Mouse (Mus musculus) MEL-GATA-1-ER (cell line): ENCODE data around the gene Ddx54.
A peak's percentile ranks its signal among the peaks of the same experiment; 100 is the strongest.

ENCODE experiments used
- DNase-seq: peaks from one replicate; pipeline ENCODE4 v3.0.0-alpha.2; 2012; ENCODE audit warnings: low read depth; ENCODE audit errors: extremely low read depth

Ddx54 gene

GRCm38 (mm10) chr5:120609246-120609775 lies 3.2 kb upstream of the Ddx54 start:
- DNase-seq = no peak

GRCm38 (mm10) chr5:120610906-120611305 lies 1.6 kb upstream of the Ddx54 start:
- DNase-seq = no peak

DNA sequence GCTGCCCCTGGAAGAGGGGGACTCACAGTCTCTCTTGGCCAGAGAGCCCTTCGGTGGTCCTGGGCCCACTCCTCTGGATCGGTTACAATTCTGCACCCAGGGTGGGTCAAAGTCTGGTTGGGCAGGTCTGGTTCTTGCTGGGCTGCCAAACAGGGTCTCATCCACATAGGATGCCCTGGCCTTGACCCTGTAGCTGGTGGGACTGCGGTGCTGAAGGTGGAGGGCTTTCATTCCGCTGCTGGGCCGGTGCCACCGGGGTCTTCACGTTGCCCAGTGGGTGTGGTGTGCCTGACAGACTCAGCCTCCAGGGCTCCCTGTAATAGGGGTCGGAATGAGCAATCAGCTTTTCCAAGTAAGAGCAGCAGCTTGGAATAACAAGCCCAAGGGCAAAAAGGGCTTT lies 1.1 kb upstream of the Ddx54 start:
- no peak for DNase-seq

GRCm38 (mm10) chr5:120612822-120613604 lies 474 bp downstream of the Ddx54 start:
- DNase-seq = peak; percentile 95

DNA sequence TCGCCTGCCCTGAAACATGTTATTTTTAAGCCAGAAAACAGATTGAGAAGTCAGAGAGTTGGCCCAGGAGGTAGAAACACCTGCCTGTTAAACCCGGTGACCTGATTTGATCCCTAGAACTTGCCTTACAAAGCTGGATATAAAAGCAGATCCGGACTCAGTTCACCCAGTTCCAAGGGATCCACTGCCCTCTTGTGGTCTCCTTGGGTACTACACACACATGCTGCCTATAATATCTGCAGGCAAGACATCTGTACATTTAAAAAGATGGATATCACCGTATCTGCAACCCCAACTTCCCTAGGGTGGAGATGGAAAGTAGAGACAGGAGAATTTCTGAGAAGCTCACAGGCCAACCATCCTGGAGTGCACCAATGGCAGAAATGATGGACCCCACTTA lies 3.4 kb downstream of the Ddx54 start:
- DNase-seq = no peak

DNA sequence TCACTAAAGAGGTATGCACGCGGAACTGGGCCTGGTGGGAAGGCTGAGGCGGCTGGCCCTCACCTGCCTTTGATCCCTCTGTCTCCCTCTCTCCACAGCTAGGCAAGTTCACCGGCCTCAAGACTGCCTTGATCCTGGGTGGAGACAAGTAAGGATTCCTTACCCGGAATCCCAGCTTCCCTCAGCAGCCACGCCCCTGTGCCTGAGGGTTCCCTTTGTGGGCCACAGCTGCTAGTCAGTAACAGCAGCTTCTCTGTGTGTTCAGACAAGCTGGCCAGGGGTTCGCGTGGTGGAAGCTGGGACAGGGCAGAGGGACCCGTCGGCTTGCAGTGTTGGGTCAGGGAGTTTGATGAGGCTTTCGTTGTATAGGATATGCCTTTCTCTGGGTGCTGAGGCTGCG lies 6.2 kb downstream of the Ddx54 start:
- no peak for DNase-seq

- DNase-seq = no peak
These were observed 6.7 kb downstream of the Ddx54 start for GRCm38 (mm10) chr5:120619201-120619600.

GRCm38 (mm10) chr5:120620375-120621077 lies 8.0 kb downstream of the Ddx54 start:
- no peak for DNase-seq

- DNase-seq = no peak
These were observed 8.7 kb downstream of the Ddx54 start for GRCm38 (mm10) chr5:120621078-120621765.

DNA sequence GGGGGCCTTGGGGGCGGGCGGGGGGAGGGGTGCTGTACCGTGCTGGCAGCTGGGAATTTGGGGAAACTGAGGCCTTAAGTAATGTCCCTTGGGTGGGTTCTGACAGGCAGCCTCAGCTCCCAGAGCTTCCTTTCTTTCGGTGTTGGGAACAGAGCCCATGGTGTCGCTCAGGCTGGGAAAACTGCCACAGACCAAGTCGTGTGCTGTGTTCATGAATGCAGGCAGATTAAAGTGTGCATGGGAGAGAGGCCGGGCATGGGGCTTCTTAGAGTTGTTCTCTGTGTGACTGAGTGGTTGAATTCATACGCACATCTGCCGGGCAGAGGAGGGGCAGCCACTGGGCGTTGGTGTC lies 9.3 kb downstream of the Ddx54 start:
- DNase-seq = no peak

GRCm38 (mm10) chr5:120622198-120622851 lies 9.8 kb downstream of the Ddx54 start:
- no peak for DNase-seq

DNA sequence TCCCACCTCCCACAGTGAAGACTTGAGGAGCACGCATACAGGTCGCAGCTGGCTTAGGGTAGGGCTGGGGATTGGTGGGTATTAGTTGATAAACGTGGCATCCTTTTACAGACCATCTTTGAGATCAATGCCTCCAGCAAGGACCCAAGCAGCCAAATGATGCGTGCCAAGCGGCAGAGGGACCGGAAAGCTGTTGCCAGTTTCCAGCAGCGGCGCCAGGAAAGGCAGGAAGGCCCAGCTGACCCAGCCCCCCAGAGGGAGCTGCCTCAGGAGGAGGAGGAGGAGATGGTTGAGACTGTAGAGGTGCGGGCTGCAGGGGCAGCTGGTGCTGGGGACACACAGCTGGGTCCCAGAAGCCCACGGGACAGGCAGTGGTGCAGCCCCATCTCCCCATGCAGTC lies 11.9 kb downstream of the Ddx54 start:
- DNase-seq = no peak

DNA sequence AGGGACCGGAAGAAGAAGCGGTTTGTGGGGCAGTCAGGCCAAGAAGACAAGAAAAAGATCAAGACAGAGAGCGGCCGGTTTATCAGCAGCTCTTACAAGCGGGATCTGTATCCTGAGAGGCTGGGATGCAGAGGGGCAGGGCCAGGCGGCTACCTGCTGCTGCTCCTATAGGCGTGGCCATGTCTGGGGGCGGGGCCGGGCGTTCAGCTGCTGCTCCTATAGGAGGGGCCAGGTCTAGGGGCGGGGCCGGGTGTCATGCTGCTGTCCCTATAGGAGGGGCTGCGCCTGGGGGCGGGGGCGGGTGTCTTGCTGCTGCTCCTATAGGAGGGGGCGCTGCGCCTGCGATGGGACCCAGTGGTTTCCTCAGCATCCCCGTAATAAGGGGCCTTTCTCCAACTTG lies 13.9 kb downstream of the Ddx54 start:
- DNase-seq = no peak

GRCm38 (mm10) chr5:120627515-120628300 lies 15.2 kb downstream of the Ddx54 start:
- DNase-seq = no peak

- DNase-seq = no peak
These were observed 16.1 kb downstream of the Ddx54 start for GRCm38 (mm10) chr5:120628624-120629023.

DNA sequence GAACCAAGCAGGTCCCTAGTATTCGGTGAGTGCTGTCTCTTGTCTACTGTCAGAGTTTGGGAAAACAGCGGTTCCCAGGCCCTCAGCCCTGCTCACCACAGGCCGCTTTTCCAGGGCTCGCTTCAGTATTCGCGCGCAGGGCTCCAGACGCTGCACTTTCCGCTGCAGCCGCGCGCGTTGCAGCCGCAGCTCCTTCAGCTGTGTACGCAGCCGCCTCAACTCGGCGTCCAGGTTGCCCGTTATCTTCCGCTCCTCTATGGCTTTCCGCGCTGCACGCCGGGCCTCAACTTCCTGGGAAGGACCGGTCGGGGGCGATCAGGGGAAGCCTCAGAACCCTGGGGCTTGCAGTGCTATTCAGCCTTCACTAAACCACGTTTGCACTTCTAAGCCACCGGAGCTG lies 18.6 kb downstream of the Ddx54 start:
- DNase-seq = no peak

DNA sequence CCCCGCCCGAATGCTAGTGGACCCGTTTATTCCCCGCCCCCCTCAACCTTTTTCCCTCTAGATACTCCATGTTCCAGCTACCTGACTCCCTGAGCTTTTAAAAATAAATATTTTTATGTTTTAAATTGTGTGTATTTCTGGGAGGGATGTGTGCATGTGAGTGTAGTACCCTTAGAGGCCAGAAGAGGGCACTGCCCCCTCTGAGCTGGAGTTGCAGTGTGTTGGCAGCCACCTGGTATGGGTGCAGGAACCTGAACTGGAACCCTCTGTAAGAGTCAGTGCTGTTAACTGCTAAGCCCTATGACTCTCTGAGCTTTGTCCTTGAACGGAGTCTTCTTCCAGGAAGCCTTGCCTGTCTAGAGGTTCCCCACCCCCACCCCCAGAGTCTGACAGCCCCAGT lies 19.4 kb downstream of the Ddx54 start:
- DNase-seq = no peak

- no peak for DNase-seq
These were observed 21.6 kb downstream of the Ddx54 start, which contains the start of gene Cfap73 for GRCm38 (mm10) chr5:120634131-120634530. Gene Cfap73, minus strand, starts transcription at chr5:120634235.

- DNase-seq = no peak
These were observed 22.3 kb downstream of the Ddx54 start for GRCm38 (mm10) chr5:120634860-120635259.

- no peak for DNase-seq
These were observed 23.1 kb downstream of the Ddx54 start for GRCm38 (mm10) chr5:120635633-120636032.

DNA sequence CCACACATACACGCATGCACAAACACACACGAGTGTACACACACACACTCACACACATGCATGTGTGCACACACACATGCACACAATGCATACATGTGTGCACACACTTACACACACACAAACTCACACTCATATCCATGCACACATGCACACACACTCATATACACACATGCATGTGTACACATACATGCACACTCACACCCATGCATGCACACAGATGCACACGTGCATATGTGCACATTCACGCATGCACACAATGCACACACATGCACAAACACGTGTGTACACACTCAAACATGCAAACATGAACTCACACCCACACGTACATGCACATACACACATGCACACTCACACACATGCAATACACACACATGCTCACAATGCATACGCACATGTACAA lies 27.6 kb downstream of the Ddx54 start:
- no peak for DNase-seq
